Mouse (Mus musculus) hindbrain, embryonic 14.5 days (tissue): ENCODE results near the gene Olfr1535. TPM values are rescaled to one million over a fixed set of nuclear protein-coding genes. Genes with fewer than 3 reads are reported as not detected.

Experiments used
- polyA plus RNA-seq: library from polyadenylated mRNA; unstranded; fragments of >200 nt; fragmentation: Nextera tagmentation; extraction: Ambion mirVana; gene quantifications from 2 replicates; pipeline ENCODE4 v1.2.1, GENCODE M21; 2014

Gene Olfr1535
- polyA plus RNA-seq, 1 experiment from 2014 or later = 0.04 TPM

Other genes with a start within 250 kb of the Olfr1535 start
- 0.15 TPM in 1 of 2 replicates, not detected in the other for gene Gpx6, start 247.8 kb downstream of the Olfr1535 start, polyA plus RNA-seq
- gene Olfr1367, start 213.0 kb downstream of the Olfr1535 start, polyA plus RNA-seq = not detected in 2 replicates
- gene Zscan12, start 197.1 kb downstream of the Olfr1535 start, polyA plus RNA-seq = 11.6 and 12.5 TPM in 2 replicates
- gene Zkscan3, start 157.1 kb downstream of the Olfr1535 start, polyA plus RNA-seq = 55.8 and 59.7 TPM in 2 replicates
- gene Pgbd1, start 118.8 kb downstream of the Olfr1535 start, polyA plus RNA-seq = 3.3 and 3.7 TPM in 2 replicates
- gene Zscan26, start 106.2 kb downstream of the Olfr1535 start, polyA plus RNA-seq = 14.1 and 17.4 TPM in 2 replicates
- gene Nkapl, start 91.4 kb downstream of the Olfr1535 start, polyA plus RNA-seq = 3.0 and 3.7 TPM in 2 replicates
- gene Zkscan4, start 81.0 kb downstream of the Olfr1535 start, polyA plus RNA-seq = 8.9 and 9.9 TPM in 2 replicates
- gene Gm10065, start 80.5 kb downstream of the Olfr1535 start, polyA plus RNA-seq = not detected in 2 replicates
- 0.25 and 0.42 TPM in 2 replicates for gene AK157302, start 64.7 kb downstream of the Olfr1535 start, polyA plus RNA-seq
- gene Gm11273, start 58.5 kb downstream of the Olfr1535 start, polyA plus RNA-seq = 5.4 and 6.6 TPM in 2 replicates
- gene Zkscan8, start 28.8 kb downstream of the Olfr1535 start, polyA plus RNA-seq = 7.4 and 8.0 TPM in 2 replicates
- gene Olfr1366, start 17.1 kb downstream of the Olfr1535 start, polyA plus RNA-seq = 0.08 and 0.21 TPM in 2 replicates
- not detected in 2 replicates for gene Olfr1364, start 21.9 kb upstream of the Olfr1535 start, polyA plus RNA-seq
- not detected in 2 replicates for gene Olfr1362, start 54.1 kb upstream of the Olfr1535 start, polyA plus RNA-seq
- not detected in 2 replicates for gene Olfr11, start 82.6 kb upstream of the Olfr1535 start, polyA plus RNA-seq
- gene Olfr1361, start 103.5 kb upstream of the Olfr1535 start, polyA plus RNA-seq = not detected in 2 replicates
- gene Olfr1360, start 117.5 kb upstream of the Olfr1535 start, polyA plus RNA-seq = not detected in 2 replicates
- gene Olfr1359, start 138.2 kb upstream of the Olfr1535 start, polyA plus RNA-seq = not detected in 2 replicates
- gene Hist1h2bl, start 156.2 kb upstream of the Olfr1535 start, polyA plus RNA-seq = not detected in 2 replicates
- gene Hist1h2ai, start 156.5 kb upstream of the Olfr1535 start, polyA plus RNA-seq = 5.4 and 7.5 TPM in 2 replicates
- 2.4 and 3.2 TPM in 2 replicates for gene Hist1h3h, start 157.8 kb upstream of the Olfr1535 start, polyA plus RNA-seq
- 1.4 TPM in 2 replicates for gene Hist1h2bm, start 162.2 kb upstream of the Olfr1535 start, polyA plus RNA-seq
- gene Hist1h4j, start 175.2 kb upstream of the Olfr1535 start, polyA plus RNA-seq = 0.33 and 0.64 TPM in 2 replicates
- 2.0 and 2.7 TPM in 2 replicates for gene Hist1h4k, start 190.6 kb upstream of the Olfr1535 start, polyA plus RNA-seq
- gene Hist1h2ak, start 193.9 kb upstream of the Olfr1535 start, polyA plus RNA-seq = 2.4 and 3.4 TPM in 2 replicates
- gene Hist1h2bn, start 194.2 kb upstream of the Olfr1535 start, polyA plus RNA-seq = not detected in 2 replicates
- 1.6 and 1.7 TPM in 2 replicates for gene Hist1h1b, start 220.7 kb upstream of the Olfr1535 start, polyA plus RNA-seq
- gene Hist1h3i, start 223.5 kb upstream of the Olfr1535 start, polyA plus RNA-seq = 37.4 and 39.0 TPM in 2 replicates
- 1.3 TPM in 1 of 2 replicates, not detected in the other for gene Hist1h2an, start 227.3 kb upstream of the Olfr1535 start, polyA plus RNA-seq
- gene Hist1h2bp, start 227.6 kb upstream of the Olfr1535 start, polyA plus RNA-seq = 0.82 and 1.1 TPM in 2 replicates